Mouse (Mus musculus) heart, adult 2 months (tissue): Measurements from ENCODE around the gene Myo18b.

Source experiments
- CTCF ChIP-seq: fragments of 200-600 bp; IDR thresholded peaks from 2 replicates; pipeline ENCODE4 v1.8.1; 2022; ENCODE audit warnings: antibody characterized with exemption, mild to moderate bottlenecking, moderate library complexity
- EP300 ChIP-seq: fragments of 200-500 bp; IDR thresholded peaks from 2 replicates; pipeline ENCODE4 v1.6.1; 2011; ENCODE audit warnings: low read depth, low read length, control low read depth; ENCODE audit not compliant: insufficient read depth
- POLR2A ChIP-seq: fragments of 200-500 bp; IDR thresholded peaks from 2 replicates; pipeline ENCODE4 v1.6.1; 2011; ENCODE audit warnings: mild to moderate bottlenecking, low read depth, low read length, control low read depth; ENCODE audit not compliant: insufficient read depth

GRCm38 (mm10) chr5:112771376-112771901 lies 124.7 kb downstream of the Myo18b start:
- no peak for TF ChIP-seq EP300
- no peak for TF ChIP-seq POLR2A
- no peak for TF ChIP-seq CTCF
